Mouse (Mus musculus) CH12.LX (cell line): ENCODE measurements at regions not wholly inside any gene's neighbourhood (a gene's known extent, or its start where the extent isn't known, plus 50 kb on each side); places are given as distances from the start of the nearest gene placed in this dataset.

ENCODE experiments used
- DNase-seq: peaks from one replicate; pipeline ENCODE4 v3.0.0-alpha.2; 2013; ENCODE audit errors: extremely low read depth
- H3K27ac ChIP-seq: 2 replicates; pipeline ENCODE4 v1.5.1; 2012; ENCODE audit warnings: low read depth, mild to moderate bottlenecking, control low read depth, moderate library complexity; ENCODE audit not compliant: insufficient read depth
- H3K27me3 ChIP-seq: replicated peaks from 2 replicates; pipeline ENCODE3; 2012; ENCODE audit warnings: inconsistent platforms
- H3K36me3 ChIP-seq, 2 experiments: replicated peaks in 1 of 2; 2 replicates each; pipeline versions ENCODE3 to v1.6.1; 2012; ENCODE audit warnings: inconsistent platforms in 1 of 2, low read length in 1 of 2, mild to moderate bottlenecking in 1 of 2, mixed read lengths in 1 of 2, moderate library complexity in 1 of 2; ENCODE audit not compliant: control insufficient read depth in 1 of 2, insufficient read depth in 1 of 2
- H3K4me1 ChIP-seq, 2 experiments: 2 replicates each; pipeline ENCODE4 v1.6.1; 2012; ENCODE audit warnings: inconsistent platforms in 1 of 2, moderate library complexity in 1 of 2; ENCODE audit not compliant: insufficient read depth in 2 of 2, control insufficient read depth in 1 of 2
- H3K4me2 ChIP-seq: 2 replicates; pipeline ENCODE4 v1.6.1; 2012; ENCODE audit warnings: low read depth, mild to moderate bottlenecking, control low read depth; ENCODE audit not compliant: poor library complexity, insufficient read depth, severe bottlenecking
- H3K4me3 ChIP-seq, 3 experiments: fragments of 150-350 bp in 1 of 3; sonication (generic) in 1 of 3; replicated peaks in 1 of 3; 2 replicates each; pipeline versions ENCODE3 to v1.5.1; 2011 to 2012; ENCODE audit warnings: low read depth in 2 of 3, low read length in 2 of 3, mild to moderate bottlenecking in 2 of 3, moderate library complexity in 2 of 3, control low read depth in 1 of 3, improper control_type of control experiment in 1 of 3, inconsistent platforms in 1 of 3, mixed read lengths in 1 of 3; ENCODE audit not compliant: poor library complexity in 1 of 3
- H3K79me2 ChIP-seq: replicated peaks from 2 replicates; pipeline ENCODE4 v1.6.1; 2012; ENCODE audit warnings: mild to moderate bottlenecking, moderate library complexity; ENCODE audit not compliant: control insufficient read depth, poor library complexity, insufficient read depth, severe bottlenecking; ENCODE audit errors: extremely low read depth
- H3K9ac ChIP-seq: 2 replicates; pipeline ENCODE4 v1.6.1; 2012; ENCODE audit warnings: low read depth, mild to moderate bottlenecking, control low read depth, moderate library complexity; ENCODE audit not compliant: insufficient read depth
- H3K9me3 ChIP-seq: replicated peaks from 2 replicates; pipeline ENCODE3; 2012; ENCODE audit warnings: low read length, inconsistent platforms, mixed read lengths
- CHD1 ChIP-seq: IDR thresholded peaks from 2 replicates; pipeline ENCODE4 v1.6.1; 2012; ENCODE audit warnings: low read depth, low read length, improper control_type of control experiment, inconsistent platforms
- CTCF ChIP-seq, 2 experiments: IDR thresholded peaks in 1 of 2; conservative IDR thresholded peaks in 1 of 2; 2 replicates each; pipeline ENCODE4 v1.5.1; 2011 to 2012; ENCODE audit warnings: low read depth in 2 of 2, low read length in 2 of 2, improper control_type of control experiment in 1 of 2, inconsistent platforms in 1 of 2, mild to moderate bottlenecking in 1 of 2, moderate library complexity in 1 of 2
- E2F4 ChIP-seq: IDR thresholded peaks from 2 replicates; pipeline ENCODE4 v1.6.1; 2011; ENCODE audit warnings: low read depth, low read length, improper control_type of control experiment; ENCODE audit not compliant: insufficient replicate concordance
- ELF1 ChIP-seq: IDR thresholded peaks from 2 replicates; pipeline ENCODE4 v1.6.1; 2014; ENCODE audit warnings: low read depth, mild to moderate bottlenecking, inconsistent platforms, low read length, improper control_type of control experiment
- ETS1 ChIP-seq: conservative IDR thresholded peaks from 2 replicates; pipeline ENCODE4 v1.6.1; 2012; ENCODE audit warnings: low read depth, mild to moderate bottlenecking, inconsistent platforms, low read length, improper control_type of control experiment, moderate library complexity
- HCFC1 ChIP-seq: IDR thresholded peaks from 2 replicates; pipeline ENCODE4 v1.6.1; 2012; ENCODE audit warnings: low read depth, mild to moderate bottlenecking, inconsistent platforms, low read length, improper control_type of control experiment
- IRF4 ChIP-seq: IDR thresholded peaks from 2 replicates; pipeline ENCODE4 v1.6.1; 2014; ENCODE audit warnings: low read depth, mild to moderate bottlenecking, inconsistent platforms, low read length, improper control_type of control experiment
- MAZ ChIP-seq: IDR thresholded peaks from 2 replicates; pipeline ENCODE4 v1.6.1; 2012; ENCODE audit warnings: low read depth, mild to moderate bottlenecking, inconsistent platforms, low read length, improper control_type of control experiment, moderate library complexity
- MXI1 ChIP-seq: IDR thresholded peaks from 2 replicates; pipeline ENCODE4 v1.6.1; 2011; ENCODE audit warnings: mild to moderate bottlenecking, low read depth, low read length, improper control_type of control experiment
- NELFE ChIP-seq: IDR thresholded peaks from 2 replicates; pipeline ENCODE4 v1.6.1; 2011; ENCODE audit warnings: low read depth, low read length, improper control_type of control experiment
- PAX5 ChIP-seq: IDR thresholded peaks from 2 replicates; pipeline ENCODE4 v1.6.1; 2012; ENCODE audit warnings: low read length, inconsistent platforms, mixed read lengths
- POLR2A ChIP-seq: IDR thresholded peaks from 2 replicates; pipeline ENCODE4 v1.6.1; 2011; ENCODE audit warnings: low read depth, mild to moderate bottlenecking, improper control_type of control experiment, low read length
- POLR2AphosphoS2 ChIP-seq: IDR thresholded peaks from 2 replicates; pipeline ENCODE4 v1.6.1; 2011; ENCODE audit warnings: low read depth, low read length, improper control_type of control experiment
- RAD21 ChIP-seq: IDR thresholded peaks from 2 replicates; pipeline ENCODE4 v1.6.1; 2011; ENCODE audit warnings: low read depth, mild to moderate bottlenecking, low read length, improper control_type of control experiment, moderate library complexity
- SMC3 ChIP-seq: IDR thresholded peaks from 2 replicates; pipeline ENCODE4 v1.6.1; 2011; ENCODE audit warnings: low read depth, low read length, improper control_type of control experiment
- TCF12 ChIP-seq: IDR thresholded peaks from 2 replicates; pipeline ENCODE4 v1.6.1; 2014; ENCODE audit warnings: low read depth, mild to moderate bottlenecking, inconsistent platforms, low read length, improper control_type of control experiment
- UBTF ChIP-seq: IDR thresholded peaks from 2 replicates; pipeline ENCODE4 v1.6.1; 2012; ENCODE audit warnings: low read depth, mild to moderate bottlenecking, inconsistent platforms, low read length, improper control_type of control experiment, moderate library complexity
- USF2 ChIP-seq: conservative IDR thresholded peaks from 2 replicates; pipeline ENCODE4 v1.6.1; 2011; ENCODE audit warnings: low read depth, low read length, improper control_type of control experiment
- ZKSCAN1 ChIP-seq: IDR thresholded peaks from 2 replicates; pipeline ENCODE4 v1.6.1; 2012; ENCODE audit warnings: low read depth, inconsistent platforms, low read length, improper control_type of control experiment, borderline replicate concordance
- ZNF384 ChIP-seq: IDR thresholded peaks from 2 replicates; pipeline ENCODE4 v1.6.1; 2012; ENCODE audit warnings: low read depth, low read length, improper control_type of control experiment, inconsistent platforms
- dilution Hi-C: fragments of 300-500 bp; cut with MboI; formaldehyde crosslinking; loops from 2 replicates; pipeline ENCODE4 v1.14.3; 2020; ENCODE audit warnings: low sequenced_read_pairs; ENCODE audit not compliant: extremely low pct_unique_long_range_greater_than_20kb, extremely low pct_ligation_motif_present
- in situ Hi-C: fragments of 300-500 bp; cut with MboI; formaldehyde crosslinking; loops from 3 replicates; pipeline ENCODE4 v1.14.3; 2019; ENCODE audit warnings: low sequenced_read_pairs, low pct_ligation_motif_present, low pct_unique_long_range_greater_than_20kb, mixed read lengths

DNA sequence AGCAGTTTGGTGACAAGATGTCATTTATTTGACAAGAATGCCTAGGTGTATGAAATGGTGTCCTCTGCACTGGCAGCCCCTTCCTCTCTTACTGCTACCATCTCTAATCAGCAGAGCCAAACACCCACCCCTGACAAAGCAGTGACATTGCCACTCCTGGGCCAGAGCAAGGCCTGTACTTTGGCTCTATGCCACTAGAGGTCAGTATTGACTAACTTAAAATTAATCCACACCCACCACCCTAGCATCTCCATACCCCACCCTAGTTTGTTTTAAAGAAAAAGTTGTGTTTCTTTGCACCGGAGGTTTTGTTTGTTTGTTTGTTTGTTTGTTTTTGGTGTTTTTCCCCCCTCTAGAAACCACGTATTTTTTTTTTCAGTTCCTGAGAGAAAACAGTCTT lies 231.7 kb downstream of the Poteg start:
- Histone ChIP-seq H3K4me1 (no peaks in the 10 kb centered on the region), H3K27ac (no peak overlapping the region), H3K9me3 (no peaks in the 10 kb centered on the region), H3K79me2 (no peaks in the 10 kb centered on the region), H3K27me3 (peaks cover 3% of the 10 kb centered on the region), H3K4me2 (no peak overlapping the region), H3K36me3 (no peaks in the 10 kb centered on the region), H3K9ac (no peak overlapping the region), H3K4me3 (no peak overlapping the region)
- dilution Hi-C loops (no loop called here), in situ Hi-C loops (no loop called here)
- DNase-seq: peak; percentile 45
- TF ChIP-seq POLR2A (no peak), SMC3 (peak; percentile 41), RAD21 (peak; percentile 69), ZNF384 (peak; percentile 61), CHD1 (no peak), PAX5 (no peak), CTCF (conservative IDR thresholded peaks at IDR 0.05 in 1 of 2, IDR thresholded peaks at IDR 0.05 in 1 of 2; ENCODE audit: low read depth in 2 of 2, low read length in 2 of 2) (peak; percentile 52 to 70)

- no peak overlapping the region for H3K27ac ChIP-seq
- TF ChIP-seq MXI1: no peak
- TF ChIP-seq RAD21: no peak
- no peak for TF ChIP-seq MAZ
- no peak for TF ChIP-seq USF2
- no peak for TF ChIP-seq NELFE
- no peak for TF ChIP-seq TCF12
- no peak for TF ChIP-seq ZKSCAN1
- TF ChIP-seq POLR2AphosphoS2: no peak
- no peak for TF ChIP-seq HCFC1
- no peak for TF ChIP-seq E2F4
- TF ChIP-seq ETS1: no peak
- TF ChIP-seq UBTF: no peak
- TF ChIP-seq ELF1: no peak
- no peak for TF ChIP-seq IRF4
- TF ChIP-seq CHD1: no peak
- no peak overlapping the region for H3K4me2 ChIP-seq
- H3K27me3 ChIP-seq: no peaks in the 10 kb centered on the region
- no peak overlapping the region for H3K4me3 ChIP-seq
- H3K36me3 ChIP-seq: no peaks in the 10 kb centered on the region
- dilution Hi-C loops: no loop called here
- H3K9me3 ChIP-seq: no peaks in the 10 kb centered on the region
- in situ Hi-C loops: no loop called here
- no peaks in the 10 kb centered on the region for H3K79me2 ChIP-seq
- H3K9ac ChIP-seq: no peak overlapping the region
- H3K4me1 ChIP-seq: no peaks in the 10 kb centered on the region
- no peak for DNase-seq
Observed at GRCm38 (mm10) chr8:27721988-27722387, 274.5 kb downstream of the Poteg start.
